Mouse (Mus musculus): ENCODE results near the gene Muc2.
"Not testable (repeated sequence)": the region's sequence is repeated elsewhere in the genome, so short reads cannot be mapped to it uniquely, and the experiment has no call there.

The Muc2 gene

DNA sequence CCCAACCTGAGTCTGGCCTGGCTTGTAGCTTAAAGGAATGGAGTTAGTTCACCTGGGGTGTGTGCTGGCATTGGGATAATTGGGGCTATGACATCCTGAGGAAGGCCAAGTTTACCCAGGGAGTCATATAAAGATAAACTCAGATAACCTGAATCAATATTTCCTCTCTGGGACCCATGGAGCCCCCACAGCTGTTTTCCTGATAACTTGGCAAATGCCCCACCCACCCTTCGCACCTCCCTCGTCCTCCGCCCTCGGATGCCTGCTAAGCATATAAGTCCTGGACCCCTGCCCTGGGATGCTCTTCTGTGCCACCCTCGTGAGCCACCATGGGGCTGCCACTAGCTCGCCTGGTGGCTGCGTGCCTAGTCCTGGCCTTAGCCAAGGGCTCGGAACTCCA lies at the start of gene Muc2:
Gene Muc2, plus strand, starts transcription at position 301 of the 400 bp plus-strand sequence.
- no peak for ATAC-seq (ENCODE audit: insufficient number of reproducible peaks, low FRiP score, low TSS enrichment)

DNA sequence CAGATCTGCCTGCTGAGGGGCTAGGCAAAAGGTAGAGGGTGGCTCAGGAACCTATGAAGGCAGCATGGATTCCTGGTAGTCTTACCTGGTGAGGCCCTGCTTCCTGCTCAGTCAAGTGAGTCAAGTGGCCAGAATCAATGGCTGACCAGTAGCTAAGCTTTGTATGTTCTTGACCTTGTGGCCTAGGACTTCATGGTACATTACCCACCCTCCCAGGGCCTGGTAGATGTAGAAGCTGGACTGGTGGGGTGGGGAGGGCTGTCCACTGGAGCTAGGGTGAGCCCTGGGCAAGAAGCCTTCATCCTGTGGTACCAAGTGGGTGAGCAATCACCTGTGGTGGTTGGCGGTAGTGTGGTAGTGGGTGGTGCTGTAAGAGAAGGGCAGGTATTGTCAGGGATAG lies 47.8 kb upstream of the Muc2 start:
- ATAC-seq (ENCODE audit: insufficient number of reproducible peaks, low FRiP score, low TSS enrichment): no peak

- ATAC-seq (ENCODE audit: insufficient number of reproducible peaks, low FRiP score, low TSS enrichment): no peak
Measured at GRCm38 (mm10) chr7:141643160-141643559, 47.0 kb upstream of the Muc2 start.

DNA sequence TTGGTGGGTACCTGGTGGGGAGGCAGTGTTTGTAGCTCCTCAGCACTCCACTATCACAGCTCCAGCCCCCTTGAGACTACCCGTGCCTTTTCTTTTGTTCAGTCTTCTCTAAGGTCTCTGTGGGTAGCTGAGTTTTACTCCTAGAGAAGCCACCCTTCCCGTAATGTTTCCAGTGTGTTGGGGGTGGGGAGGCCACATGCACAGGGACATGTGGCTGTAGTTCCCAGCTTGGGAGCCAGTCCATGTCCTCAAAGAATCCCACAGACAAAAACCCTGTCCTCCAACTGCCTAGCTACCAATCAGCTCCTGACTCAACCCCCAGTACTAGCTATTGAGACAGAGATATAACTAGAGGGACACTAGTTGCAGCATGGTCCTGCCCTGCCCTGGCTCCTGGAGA lies 43.1 kb upstream of the Muc2 start:
- ATAC-seq (ENCODE audit: insufficient number of reproducible peaks, low FRiP score, low TSS enrichment): no peak

GRCm38 (mm10) chr7:141647815-141648214 lies 42.3 kb upstream of the Muc2 start:
- no peak for ATAC-seq (ENCODE audit: insufficient number of reproducible peaks, low FRiP score, low TSS enrichment)

GRCm38 (mm10) chr7:141652191-141652590 lies 37.9 kb upstream of the Muc2 start:
- ATAC-seq (ENCODE audit: insufficient number of reproducible peaks, low FRiP score, low TSS enrichment): no peak

GRCm38 (mm10) chr7:141660346-141660745 lies 29.8 kb upstream of the Muc2 start:
- no peak for ATAC-seq (ENCODE audit: insufficient number of reproducible peaks, low FRiP score, low TSS enrichment)

DNA sequence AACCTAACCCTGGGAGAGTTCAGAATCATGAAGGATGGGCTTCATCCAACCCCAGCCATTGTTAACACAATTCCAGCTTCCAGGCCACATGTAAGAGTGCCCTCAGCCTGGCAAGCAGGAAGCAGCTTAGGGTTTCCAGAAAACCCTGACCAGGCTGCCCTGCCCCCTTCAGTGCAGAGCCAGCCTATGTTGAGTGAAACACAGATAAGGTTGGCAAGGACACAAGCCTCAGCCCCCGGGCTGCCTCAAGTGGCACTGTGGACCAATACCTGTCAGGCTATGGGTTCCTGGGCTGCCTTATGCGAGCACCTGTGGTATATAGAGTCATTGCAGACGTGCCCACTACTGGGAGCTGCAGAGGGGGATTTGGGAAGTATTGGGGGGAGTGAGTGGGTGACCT lies 28.7 kb upstream of the Muc2 start:
- ATAC-seq (ENCODE audit: insufficient number of reproducible peaks, low FRiP score, low TSS enrichment): no peak

DNA sequence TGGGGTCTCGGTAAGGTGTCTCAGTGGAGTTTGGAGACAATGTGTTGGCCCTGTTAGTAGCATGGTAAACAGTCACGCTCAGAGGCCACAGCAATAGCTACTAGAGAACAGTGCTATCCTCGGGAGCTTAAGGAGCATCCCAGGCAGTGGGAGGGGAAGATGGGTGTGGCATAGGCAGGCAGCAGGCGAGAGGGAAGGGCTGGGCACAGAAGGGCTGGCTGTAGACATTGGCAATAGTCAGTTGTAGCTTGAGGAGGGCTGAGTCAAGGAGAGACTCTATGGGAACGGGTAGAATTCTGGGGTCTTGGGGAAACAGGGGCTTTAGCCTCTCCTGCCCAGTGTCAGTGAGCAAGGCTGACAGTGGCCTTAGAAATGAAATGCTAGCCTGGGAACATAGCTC lies 27.9 kb upstream of the Muc2 start:
- ATAC-seq (ENCODE audit: insufficient number of reproducible peaks, low FRiP score, low TSS enrichment): no peak

GRCm38 (mm10) chr7:141666190-141666589 lies 23.9 kb upstream of the Muc2 start:
- no peak for ATAC-seq (ENCODE audit: insufficient number of reproducible peaks, low FRiP score, low TSS enrichment)

DNA sequence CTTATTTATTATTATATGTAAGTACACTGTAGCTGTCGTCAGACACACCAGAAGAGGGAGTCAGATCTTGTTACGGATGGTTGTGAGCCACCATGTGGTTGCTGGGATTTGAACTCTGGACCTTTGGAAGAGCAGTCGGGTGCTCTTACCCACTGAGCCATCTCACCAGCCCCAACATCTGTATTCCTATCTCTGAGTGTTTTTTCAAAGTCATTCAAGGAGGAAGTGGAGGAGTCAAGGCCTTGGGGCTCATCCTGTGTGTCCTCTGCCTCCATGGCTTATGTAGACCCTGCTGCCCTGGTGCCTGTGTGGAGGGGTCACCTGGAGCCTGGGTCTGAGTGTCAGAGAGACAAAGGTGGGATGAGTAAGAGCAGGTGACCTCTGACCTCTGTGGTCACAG lies 21.0 kb upstream of the Muc2 start:
- ATAC-seq (ENCODE audit: insufficient number of reproducible peaks, low FRiP score, low TSS enrichment): not testable (repeated sequence)

DNA sequence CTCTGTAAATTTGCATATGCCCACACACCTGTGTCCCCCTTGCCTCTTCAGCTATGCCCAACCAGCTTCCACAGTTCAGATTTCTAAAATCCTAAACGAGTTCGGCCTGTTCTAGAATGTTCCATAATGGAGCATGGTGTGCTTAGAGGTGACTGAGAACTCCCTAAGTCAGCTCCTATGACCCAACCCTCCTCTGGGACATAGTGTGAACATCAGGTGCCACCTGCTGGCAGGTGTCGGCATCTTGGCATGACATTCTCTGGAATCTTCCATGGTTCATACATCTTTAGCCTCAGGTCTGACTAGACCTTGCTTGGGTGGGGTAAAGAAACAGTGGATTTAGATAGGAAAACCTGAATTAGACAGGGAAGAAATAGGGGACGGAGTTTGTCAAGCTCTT lies 19.1 kb upstream of the Muc2 start:
- ATAC-seq (ENCODE audit: insufficient number of reproducible peaks, low FRiP score, low TSS enrichment): no peak

DNA sequence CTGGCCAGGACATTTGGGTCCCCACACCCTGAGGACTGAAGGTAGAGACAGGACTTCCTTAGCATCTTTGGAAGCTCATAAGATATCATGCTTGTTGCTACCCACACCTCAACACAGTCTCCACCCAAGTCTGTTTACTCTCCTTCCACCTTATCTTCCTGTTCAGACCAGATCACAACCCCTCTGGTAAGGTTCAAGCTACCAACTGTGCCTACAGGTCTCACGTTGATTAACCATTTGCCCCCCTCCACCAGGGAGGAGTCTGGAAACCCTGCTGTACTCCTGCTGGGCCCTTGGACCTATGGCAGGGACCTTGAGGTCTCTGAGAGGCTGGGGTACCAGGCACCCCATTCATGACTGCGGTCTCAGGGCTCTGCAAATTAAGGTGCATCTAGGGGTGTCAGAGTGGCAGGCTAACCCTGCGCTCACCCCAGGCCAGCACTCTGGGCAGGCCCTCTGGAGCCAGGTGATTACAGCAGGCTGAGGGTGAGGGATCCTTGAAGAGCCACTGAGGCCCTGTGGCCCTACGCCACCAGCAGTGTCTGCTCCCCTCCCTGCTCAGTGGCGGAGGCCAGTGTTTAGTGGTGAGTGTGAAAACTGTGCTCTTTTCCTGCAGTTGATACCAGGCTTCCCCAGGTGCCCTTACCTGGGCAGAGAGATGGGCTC lies 18.4 kb upstream of the Muc2 start:
- ATAC-seq (ENCODE audit: insufficient number of reproducible peaks, low FRiP score, low TSS enrichment): no peak

GRCm38 (mm10) chr7:141678922-141679321 lies 11.2 kb upstream of the Muc2 start:
- no peak for ATAC-seq (ENCODE audit: insufficient number of reproducible peaks, low FRiP score, low TSS enrichment)

DNA sequence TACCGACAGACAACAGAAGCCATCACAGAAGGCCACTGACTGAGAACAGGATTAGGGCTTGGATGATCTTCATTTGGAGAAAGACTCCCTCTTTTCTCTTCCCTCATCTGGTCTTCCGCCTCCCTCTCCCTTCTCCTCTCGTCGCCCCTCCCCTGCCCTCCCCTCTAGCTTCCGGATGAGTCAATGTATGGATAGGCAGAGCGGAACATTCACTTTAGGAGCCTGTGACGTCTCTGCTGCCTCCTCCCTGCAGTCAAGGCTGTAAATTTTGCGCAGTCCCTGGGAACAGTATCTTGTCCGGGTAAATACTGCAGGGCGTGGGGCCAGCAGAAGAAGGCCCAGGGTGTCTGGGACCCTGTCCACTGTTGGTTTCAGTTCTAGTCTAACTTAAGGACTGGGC lies 2.8 kb upstream of the Muc2 start:
- ATAC-seq (ENCODE audit: insufficient number of reproducible peaks, low FRiP score, low TSS enrichment): no peak

GRCm38 (mm10) chr7:141693591-141694273 lies 3.6 kb downstream of the Muc2 start:
- ATAC-seq (ENCODE audit: insufficient number of reproducible peaks, low FRiP score, low TSS enrichment): 0 out of 2 replicates have a peak, but pooled peaks have one; percentile 10

- no peak for ATAC-seq (ENCODE audit: insufficient number of reproducible peaks, low FRiP score, low TSS enrichment)
Measured at GRCm38 (mm10) chr7:141694274-141694639, 4.1 kb downstream of the Muc2 start.

- ATAC-seq (ENCODE audit: insufficient number of reproducible peaks, low FRiP score, low TSS enrichment): no peak
Measured at GRCm38 (mm10) chr7:141696538-141696937, 6.4 kb downstream of the Muc2 start.

DNA sequence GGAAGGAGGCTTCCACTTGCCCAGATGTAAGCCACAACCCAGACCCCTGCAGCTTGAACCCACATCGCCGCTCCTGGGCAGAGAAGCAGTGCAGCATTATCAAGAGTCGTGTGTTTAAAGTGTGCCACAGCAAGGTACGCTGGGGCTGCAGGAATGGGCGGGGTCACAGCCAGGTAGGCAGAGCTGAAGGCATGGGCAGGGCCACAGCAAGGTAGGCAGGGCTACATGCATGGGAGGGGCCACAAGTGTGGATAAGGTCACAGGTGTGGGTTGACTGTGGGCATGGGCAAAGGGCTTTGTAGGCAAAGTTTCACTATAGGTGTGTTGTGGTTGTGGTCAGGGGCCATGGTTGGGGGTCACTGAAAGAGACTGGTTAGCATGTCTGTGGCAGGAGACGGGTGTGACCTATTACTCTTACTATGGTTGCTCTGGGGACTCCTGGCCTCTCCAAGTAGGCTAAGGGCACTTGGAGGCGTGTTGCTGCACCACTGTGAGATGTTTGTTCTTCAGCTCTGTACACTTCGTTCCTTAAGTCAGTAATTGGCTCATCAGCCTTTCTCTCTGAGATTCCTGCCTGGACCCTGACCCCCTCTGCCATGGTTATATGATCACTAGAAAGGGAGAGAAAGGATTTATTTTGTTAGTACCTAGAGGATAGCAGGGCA lies 9.5 kb downstream of the Muc2 start:
- no peak for ATAC-seq (ENCODE audit: insufficient number of reproducible peaks, low FRiP score, low TSS enrichment)

- no peak for ATAC-seq (ENCODE audit: insufficient number of reproducible peaks, low FRiP score, low TSS enrichment)
Measured at GRCm38 (mm10) chr7:141747451-141748100, 57.4 kb downstream of the Muc2 start.

GRCm38 (mm10) chr7:141752513-141752912 lies 62.4 kb downstream of the Muc2 start:
- no peak for ATAC-seq (ENCODE audit: insufficient number of reproducible peaks, low FRiP score, low TSS enrichment)

Measured in cerebellum, adult (tissue).